Mouse (Mus musculus) forebrain, embryonic 12.5 days (tissue): ENCODE results near the gene Stard3. TPM values are rescaled to one million over a fixed set of nuclear protein-coding genes. Genes with fewer than 3 reads are reported as not detected.

Source experiments
- ATAC-seq: fragments of 200-750 bp; cut with Nextera tagmentation; 2 replicates; pipeline ENCODE4 v1.8.0; 2017; ENCODE audit warnings: moderate TSS enrichment; ENCODE audit not compliant: low FRiP score
- H3K27ac ChIP-seq: fragments of 300-500 bp; sonication (generic); 2 replicates; pipeline ENCODE4 v1.5.1; 2016; ENCODE audit warnings: mild to moderate bottlenecking
- H3K27me3 ChIP-seq: fragments of 300-500 bp; sonication (generic); 2 replicates; pipeline ENCODE4 v1.6.1; 2016; ENCODE audit warnings: mild to moderate bottlenecking
- H3K36me3 ChIP-seq: fragments of 300-500 bp; sonication (generic); replicated peaks from 2 replicates; pipeline ENCODE4 v1.6.1; 2016; ENCODE audit warnings: mild to moderate bottlenecking
- H3K4me1 ChIP-seq: fragments of 300-500 bp; sonication (generic); 2 replicates; pipeline ENCODE4 v1.6.1; 2016
- H3K4me2 ChIP-seq: fragments of 300-500 bp; sonication (generic); 2 replicates; pipeline ENCODE4 v1.6.1; 2016; ENCODE audit warnings: mild to moderate bottlenecking, moderate library complexity
- H3K4me3 ChIP-seq: fragments of 300-500 bp; sonication (generic); replicated peaks from 2 replicates; pipeline ENCODE4 v1.5.1; 2016; ENCODE audit warnings: mild to moderate bottlenecking
- H3K9ac ChIP-seq: fragments of 300-500 bp; sonication (generic); 2 replicates; pipeline ENCODE4 v1.6.1; 2016; ENCODE audit warnings: mild to moderate bottlenecking
- H3K9me3 ChIP-seq: fragments of 300-500 bp; sonication (generic); 2 replicates; pipeline ENCODE4 v1.6.1; 2016
- WGBS: fragments of 180-500 bp; shearing (Covaris S2); methylation state at CpG from one replicate; pipeline ENCODE4 v1.1.7; 2016; 5-methylcytosine and 5-hydroxymethylcytosine counted together
- polyA plus RNA-seq: library from polyadenylated mRNA; unstranded; fragments of >200 nt; fragmentation: Nextera tagmentation; extraction: Ambion mirVana; gene quantifications from 2 replicates; pipeline ENCODE4 v1.2.1, GENCODE M21; 2016

Stard3 gene
- polyA plus RNA-seq, 1 experiment from 2014 or later: 42.0 TPM

DNA sequence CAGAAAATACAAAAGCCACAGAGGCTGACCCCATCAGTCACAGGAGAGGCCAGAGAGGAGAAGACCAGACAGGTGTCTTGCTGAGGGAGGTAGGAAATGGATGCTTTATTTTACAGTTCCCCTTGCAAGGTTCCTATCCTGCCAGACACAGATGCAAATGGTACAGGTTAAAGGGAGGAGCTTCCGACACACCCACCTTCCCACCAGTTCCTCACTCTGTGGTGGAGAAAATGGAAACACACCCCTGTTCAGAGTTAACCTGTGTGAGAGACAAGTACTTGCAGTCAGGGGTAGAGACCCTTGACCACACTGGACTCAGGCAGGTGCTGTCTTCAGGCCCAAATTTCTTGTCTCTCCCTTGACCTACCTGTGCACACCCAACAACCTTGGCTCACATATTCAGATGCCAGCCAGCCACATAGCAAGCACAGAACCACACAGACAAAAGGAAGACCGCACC is 27.4 kb upstream of the Stard3 start:
- H3K27me3 ChIP-seq: peaks cover 98% of the 10 kb centered on the region
- no peak overlapping the region for H3K4me2 ChIP-seq
- ATAC-seq: no peak
- H3K27ac ChIP-seq: peak overlapping the region; percentile 76; the same call in 1 of the 2 replicates
- H3K4me1 ChIP-seq: peaks cover 51% of the 10 kb centered on the region
- WGBS: 53% methylated on average over 2 of the region's 2 CpGs
- H3K36me3 ChIP-seq: no peaks in the 10 kb centered on the region
- no peak overlapping the region for H3K9ac ChIP-seq
- H3K9me3 ChIP-seq: no peaks in the 10 kb centered on the region
- no peak overlapping the region for H3K4me3 ChIP-seq

DNA sequence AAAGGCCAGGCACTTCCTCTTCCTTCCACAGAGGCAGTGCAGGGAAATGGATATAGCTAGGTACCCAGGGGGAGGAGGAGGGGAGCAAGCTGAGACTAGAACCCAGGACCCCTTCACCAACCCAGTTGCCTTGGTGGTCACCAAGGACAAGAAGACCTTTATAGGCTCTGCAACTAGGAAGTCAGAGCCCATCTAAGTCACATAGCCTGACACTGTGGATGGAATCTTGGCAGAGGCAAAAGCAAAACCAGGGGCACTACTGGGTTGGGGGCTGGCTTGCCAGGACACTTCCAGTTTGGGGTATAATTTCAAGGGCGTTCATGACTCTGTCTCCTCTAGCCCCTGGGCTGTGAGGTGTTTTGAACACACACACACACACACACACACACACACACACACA is 26.8 kb upstream of the Stard3 start:
- Histone ChIP-seq H3K4me2 (no peak overlapping the region), H3K27me3 (peaks cover 100% of the 10 kb centered on the region), H3K27ac (no peak overlapping the region), H3K9ac (no peak overlapping the region), H3K9me3 (no peaks in the 10 kb centered on the region), H3K4me3 (no peak overlapping the region), H3K36me3 (no peaks in the 10 kb centered on the region), H3K4me1 (peaks cover 51% of the 10 kb centered on the region)
- ATAC-seq: no peak
- WGBS: 75% methylated on average over 1 of the region's 1 CpGs

DNA sequence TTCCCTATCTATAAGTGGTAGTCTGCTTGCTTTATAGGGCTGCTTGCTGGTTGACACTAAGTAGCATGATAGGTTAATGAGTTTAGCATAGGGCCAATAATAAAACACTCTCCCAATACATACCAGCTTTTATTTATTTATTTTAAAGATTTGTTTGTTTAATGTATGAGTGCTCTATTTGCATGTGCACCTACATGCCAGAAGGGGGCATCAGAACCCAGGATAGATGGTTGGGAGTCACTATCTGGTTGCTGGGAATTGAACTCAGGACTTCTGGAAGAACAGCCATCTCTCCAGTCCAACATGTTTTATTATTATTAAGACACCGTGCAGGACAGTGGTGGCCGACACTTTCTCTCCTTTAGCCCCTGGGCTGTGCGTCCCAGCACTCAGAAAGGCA is 26.0 kb upstream of the Stard3 start:
- Histone ChIP-seq H3K36me3 (no peaks in the 10 kb centered on the region), H3K9me3 (no peaks in the 10 kb centered on the region), H3K4me1 (peaks cover 46% of the 10 kb centered on the region), H3K27me3 (peaks cover 100% of the 10 kb centered on the region), H3K9ac (no peak overlapping the region), H3K4me2 (no peak overlapping the region), H3K4me3 (no peak overlapping the region), H3K27ac (no peak overlapping the region)
- WGBS: 82% methylated on average over 3 of the region's 3 CpGs
- no peak for ATAC-seq

DNA sequence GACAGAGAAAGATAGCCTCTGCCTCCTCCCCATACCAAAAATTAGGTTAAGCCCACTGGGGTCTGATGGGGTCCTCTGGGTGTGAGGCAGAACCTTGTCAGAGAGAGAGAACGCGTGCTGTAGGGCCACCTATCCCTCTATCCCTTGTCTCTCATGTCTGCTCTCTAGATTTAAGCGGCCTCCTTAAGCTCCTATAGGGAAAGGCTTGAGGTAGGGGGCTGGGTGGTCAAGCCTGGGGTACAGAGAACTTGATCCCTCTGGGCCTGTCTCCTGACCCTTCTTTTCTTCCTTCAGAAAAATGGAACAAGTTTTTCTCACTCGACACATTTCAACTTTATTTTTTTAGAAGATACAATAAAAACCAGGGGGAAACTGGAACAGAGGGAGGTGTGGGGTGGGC is 25.3 kb upstream of the Stard3 start:
- Histone ChIP-seq H3K27ac (peak overlapping the region; percentile 64; the same call in 1 of the 2 replicates), H3K4me3 (no peak overlapping the region), H3K27me3 (peaks cover 100% of the 10 kb centered on the region), H3K4me1 (peaks cover 39% of the 10 kb centered on the region), H3K9ac (0 out of 2 replicates have a peak overlapping the region, but pooled peaks have one; percentile 12), H3K9me3 (no peaks in the 10 kb centered on the region), H3K36me3 (no peaks in the 10 kb centered on the region), H3K4me2 (no peak overlapping the region)
- ATAC-seq: no peak
- WGBS: 77% methylated on average over 4 of the region's 4 CpGs

DNA sequence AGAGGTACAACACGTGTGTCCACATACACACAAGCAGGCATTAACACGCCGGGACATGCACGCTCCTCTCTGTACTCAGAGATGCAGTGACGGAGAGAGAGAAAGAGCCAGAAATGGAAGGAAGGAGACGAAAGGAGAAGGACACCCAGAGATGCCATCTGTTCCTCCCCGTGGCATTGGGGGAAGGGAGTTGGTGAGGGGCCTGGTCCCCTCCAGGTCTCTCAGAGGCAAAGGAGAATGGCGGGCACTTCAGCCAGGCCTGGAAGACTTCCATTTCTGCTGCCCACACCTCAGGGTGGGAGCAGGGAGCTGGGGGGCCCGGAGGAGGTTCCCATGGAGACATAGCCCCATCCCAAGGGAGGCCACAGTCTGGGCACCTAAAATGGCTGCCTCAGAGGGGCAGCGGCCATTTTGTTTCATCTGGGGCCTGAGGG is 24.9 kb upstream of the Stard3 start:
- peak overlapping the region; percentile 64; the same call in 1 of the 2 replicates for H3K27ac ChIP-seq
- no peak overlapping the region for H3K4me3 ChIP-seq
- no peaks in the 10 kb centered on the region for H3K9me3 ChIP-seq
- H3K4me2 ChIP-seq: no peak overlapping the region
- ATAC-seq: no peak
- no peaks in the 10 kb centered on the region for H3K36me3 ChIP-seq
- WGBS: 79% methylated on average over 10 of the region's 10 CpGs
- H3K9ac ChIP-seq: peak overlapping the region; percentile 12; the same call in 1 of the 2 replicates
- peaks cover 100% of the 10 kb centered on the region for H3K27me3 ChIP-seq
- H3K4me1 ChIP-seq: peaks cover 39% of the 10 kb centered on the region

DNA sequence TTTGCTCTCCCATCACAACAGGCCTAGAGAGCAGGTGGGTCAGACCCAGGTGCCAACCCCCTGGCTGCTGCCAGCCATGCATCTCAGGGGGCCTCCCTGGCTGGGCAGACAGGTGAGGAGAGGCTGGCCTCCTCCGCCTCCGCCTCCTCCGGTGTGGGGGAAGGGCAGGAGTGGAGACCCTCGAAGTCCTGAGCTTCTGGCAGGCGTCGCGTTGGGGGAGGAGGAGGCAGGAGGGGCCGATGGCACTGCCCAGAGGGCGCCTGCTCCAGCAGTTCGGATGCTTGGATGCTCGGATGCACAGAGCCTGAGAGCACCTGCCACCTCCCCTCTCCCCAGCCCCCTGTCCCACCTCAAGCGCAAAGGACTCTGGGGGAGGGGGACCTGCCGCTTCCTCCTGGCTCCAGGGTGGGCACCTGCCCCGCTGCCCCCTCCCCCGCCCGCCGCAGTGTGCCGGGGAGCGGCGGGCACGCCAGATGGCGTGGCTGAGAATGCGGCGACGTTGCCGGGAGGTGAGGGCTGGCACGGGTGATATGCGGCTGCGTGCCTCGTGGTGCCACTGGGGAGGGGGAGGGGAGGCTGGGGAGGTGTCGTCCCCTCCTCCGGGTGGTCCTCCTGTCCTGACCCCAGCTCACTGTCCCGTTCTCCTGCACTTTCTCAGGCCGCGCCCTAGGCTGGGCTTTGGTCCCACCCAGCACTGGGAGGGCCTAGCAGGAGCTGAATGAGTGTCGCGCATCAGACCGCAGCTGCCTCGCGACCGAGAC is 24.0 kb upstream of the Stard3 start:
- Histone ChIP-seq H3K4me1 (peaks cover 40% of the 10 kb centered on the region), H3K9me3 (no peaks in the 10 kb centered on the region), H3K27me3 (peaks cover 100% of the 10 kb centered on the region), H3K36me3 (no peaks in the 10 kb centered on the region), H3K9ac (0 out of 2 replicates have a peak overlapping the region, but pooled peaks have one; percentile 27), H3K4me2 (peak overlapping the region; percentile 53), H3K27ac (peak overlapping the region; percentile 64), H3K4me3 (peak overlapping the region; percentile 16)
- peak; percentile 40 for ATAC-seq
- WGBS: 3% methylated on average over 40 of the region's 41 CpGs

DNA sequence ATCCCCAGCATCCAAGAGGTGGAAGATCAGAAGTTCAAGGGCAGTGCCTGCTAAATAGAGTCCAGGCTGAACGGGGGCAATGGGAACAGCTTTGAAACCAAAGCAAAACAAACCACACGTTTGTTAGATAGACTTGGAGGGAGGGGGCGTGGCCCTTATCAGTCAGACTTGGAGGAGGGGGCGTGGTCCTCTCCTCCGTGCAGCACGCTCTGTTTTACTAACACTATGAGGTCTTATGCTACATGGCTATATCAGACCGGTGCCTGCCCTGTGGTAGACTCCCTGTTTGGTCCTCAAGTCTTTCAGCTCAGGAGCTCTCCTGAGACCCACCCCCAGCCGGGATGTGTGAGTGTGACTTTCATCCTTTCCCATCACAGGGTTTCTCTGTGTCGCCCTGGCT is 22.9 kb upstream of the Stard3 start:
- H3K4me1 ChIP-seq: peaks cover 45% of the 10 kb centered on the region
- 3% methylated on average over 9 of the region's 9 CpGs for WGBS
- no peak overlapping the region for H3K4me2 ChIP-seq
- no peaks in the 10 kb centered on the region for H3K9me3 ChIP-seq
- no peak overlapping the region for H3K9ac ChIP-seq
- H3K36me3 ChIP-seq: no peaks in the 10 kb centered on the region
- no peak for ATAC-seq
- H3K4me3 ChIP-seq: no peak overlapping the region
- peaks cover 100% of the 10 kb centered on the region for H3K27me3 ChIP-seq
- H3K27ac ChIP-seq: no peak overlapping the region

DNA sequence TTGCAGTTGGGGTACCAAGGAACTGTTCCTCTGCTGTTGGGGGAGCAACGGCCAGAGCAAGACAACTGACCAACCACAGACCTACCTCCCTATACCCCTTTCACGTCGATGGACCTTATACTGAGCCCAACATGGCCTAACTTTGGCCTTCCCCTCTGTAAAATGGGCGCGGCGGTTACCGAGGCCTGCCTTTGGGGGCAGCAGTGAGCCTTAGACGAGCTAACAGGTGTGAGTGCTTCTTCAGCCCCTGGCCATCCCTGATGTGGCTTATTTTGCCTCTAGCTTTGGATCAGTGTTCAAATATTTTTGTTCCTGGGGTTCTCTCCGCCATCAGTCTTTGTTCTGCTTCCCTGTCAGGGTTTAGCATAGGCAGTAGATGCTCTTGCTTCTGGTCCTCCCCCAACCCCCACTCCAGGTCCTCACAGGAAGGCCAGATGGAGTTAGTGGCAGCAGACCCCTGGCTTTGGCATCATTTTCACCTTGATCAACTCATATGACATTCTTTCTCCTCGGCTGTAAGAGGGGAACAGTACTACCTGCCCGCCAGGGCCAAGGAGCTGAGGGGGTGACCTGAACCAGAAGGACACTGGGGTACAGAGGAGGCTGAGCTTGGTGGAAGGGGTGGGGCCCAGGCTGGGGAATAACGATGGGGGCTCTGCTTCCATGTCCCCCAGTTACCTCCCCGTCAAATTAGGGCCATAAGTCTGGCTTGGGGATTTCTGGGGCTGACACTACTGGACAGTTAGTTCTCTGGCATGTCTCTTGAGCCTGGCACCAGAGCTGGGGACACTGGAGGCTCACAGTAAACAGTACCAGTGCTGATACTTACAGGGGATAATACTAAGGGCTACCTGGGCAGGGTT is 21.7 kb upstream of the Stard3 start:
- H3K4me3 ChIP-seq: no peak overlapping the region
- H3K4me2 ChIP-seq: no peak overlapping the region
- H3K27me3 ChIP-seq: peaks cover 99% of the 10 kb centered on the region
- no peak for ATAC-seq
- H3K4me1 ChIP-seq: peaks cover 46% of the 10 kb centered on the region
- no peak overlapping the region for H3K9ac ChIP-seq
- no peak overlapping the region for H3K27ac ChIP-seq
- 18% methylated on average over 13 of the region's 13 CpGs for WGBS
- H3K9me3 ChIP-seq: no peaks in the 10 kb centered on the region
- H3K36me3 ChIP-seq: no peaks in the 10 kb centered on the region

DNA sequence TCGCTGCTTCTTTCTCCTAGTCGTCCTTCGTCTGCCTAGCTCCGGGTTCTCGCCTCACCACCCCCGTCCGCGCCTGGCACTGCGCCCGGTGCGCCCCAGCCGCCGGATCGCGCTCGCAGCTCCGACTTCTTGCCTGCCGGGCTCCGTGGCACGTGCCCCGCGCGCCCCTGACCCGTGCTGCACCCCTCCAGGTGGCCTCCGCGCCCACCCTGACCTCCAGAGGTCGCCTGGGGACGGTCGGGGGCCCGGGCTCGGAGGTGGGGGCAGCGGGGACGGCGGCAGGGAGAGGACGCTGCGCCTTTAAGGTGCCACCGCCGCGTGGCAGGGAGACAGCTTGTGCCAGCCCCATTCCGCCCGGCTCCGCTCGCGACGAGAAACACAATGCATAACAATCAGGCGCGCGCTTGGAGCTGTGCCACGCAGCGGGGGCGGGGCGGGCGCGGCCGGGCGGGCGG is 19.6 kb upstream of the Stard3 start:
- peak overlapping the region; percentile 90 for H3K27ac ChIP-seq
- ATAC-seq: no peak

DNA sequence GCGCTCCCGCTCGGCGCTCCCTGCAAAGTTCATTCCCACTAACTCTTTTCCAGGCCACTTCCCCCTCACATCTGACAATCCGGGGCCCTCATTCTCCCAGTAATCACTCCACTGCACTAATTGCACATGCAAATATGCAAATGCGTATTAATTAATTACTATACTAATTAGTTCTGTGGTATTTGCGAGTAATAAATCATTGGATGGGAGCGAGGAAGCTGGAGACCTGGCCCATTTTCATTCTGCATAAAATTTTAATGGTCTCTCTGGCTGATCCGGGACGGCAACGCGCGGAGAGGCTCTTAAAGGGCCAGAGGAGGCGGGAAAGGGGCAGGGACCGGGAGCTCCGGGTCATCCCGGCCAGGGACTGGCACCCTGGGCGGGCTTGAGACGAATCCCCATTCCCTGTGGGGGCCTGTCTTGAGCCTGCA is 19.1 kb upstream of the Stard3 start:
- H3K9me3 ChIP-seq: no peaks in the 10 kb centered on the region
- WGBS: under 1% methylated on average over 19 of the region's 19 CpGs
- peak overlapping the region; percentile 90 for H3K27ac ChIP-seq
- H3K4me2 ChIP-seq: peak overlapping the region; percentile 94
- ATAC-seq: no peak
- peak overlapping the region; percentile 72 for H3K9ac ChIP-seq
- peaks cover 91% of the 10 kb centered on the region for H3K27me3 ChIP-seq
- peaks cover 44% of the 10 kb centered on the region for H3K4me1 ChIP-seq
- H3K36me3 ChIP-seq: no peaks in the 10 kb centered on the region
- H3K4me3 ChIP-seq: peak overlapping the region; percentile 47

More for the DNA sequence above, 19.6 kb upstream of the Stard3 start:
- Histone ChIP-seq H3K9ac (peak overlapping the region; percentile 72), H3K4me2 (peak overlapping the region; percentile 94), H3K9me3 (no peaks in the 10 kb centered on the region), H3K36me3 (no peaks in the 10 kb centered on the region), H3K4me3 (peak overlapping the region; percentile 47), H3K27me3 (peaks cover 91% of the 10 kb centered on the region), H3K4me1 (peaks cover 49% of the 10 kb centered on the region)
- under 1% methylated on average over 55 of the region's 57 CpGs for WGBS

DNA sequence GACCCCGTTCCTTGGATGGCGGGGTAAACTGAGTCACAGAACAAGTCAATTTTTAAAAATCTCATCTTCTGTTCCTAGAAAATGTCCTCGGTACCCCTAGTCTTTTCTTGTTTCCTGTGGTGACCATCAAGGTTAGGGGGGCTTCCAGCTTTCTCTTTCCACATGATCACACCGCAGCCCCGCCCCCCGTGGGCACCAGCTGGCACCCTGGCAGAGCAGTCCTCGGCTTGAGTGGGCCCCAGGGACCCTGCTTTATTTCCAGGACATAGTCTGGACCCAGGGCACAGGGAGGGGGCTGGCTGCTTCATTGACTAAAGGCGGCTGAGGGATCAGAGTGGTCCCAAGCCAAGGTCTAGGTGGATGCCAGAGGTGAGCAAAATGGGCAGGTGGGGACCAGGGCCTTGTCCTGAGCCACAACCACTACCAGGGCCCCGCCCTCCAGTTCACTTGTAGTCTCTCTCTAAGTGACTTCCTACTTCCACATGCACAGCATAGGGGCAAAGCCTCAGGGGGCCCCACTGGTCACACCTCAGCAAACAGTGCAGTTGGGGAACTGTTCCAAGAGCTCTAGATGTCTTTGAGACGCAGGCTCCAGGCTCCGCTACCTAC is 18.4 kb upstream of the Stard3 start:
- peaks cover 87% of the 10 kb centered on the region for H3K27me3 ChIP-seq
- WGBS: 3% methylated on average over 9 of the region's 11 CpGs
- H3K4me3 ChIP-seq: peak overlapping the region; percentile 47
- H3K9me3 ChIP-seq: no peaks in the 10 kb centered on the region
- peak overlapping the region; percentile 72; the same call in 1 of the 2 replicates for H3K9ac ChIP-seq
- peak overlapping the region; percentile 90 for H3K27ac ChIP-seq
- H3K4me2 ChIP-seq: peak overlapping the region; percentile 94
- no peaks in the 10 kb centered on the region for H3K36me3 ChIP-seq
- peaks cover 37% of the 10 kb centered on the region for H3K4me1 ChIP-seq
- ATAC-seq: no peak

DNA sequence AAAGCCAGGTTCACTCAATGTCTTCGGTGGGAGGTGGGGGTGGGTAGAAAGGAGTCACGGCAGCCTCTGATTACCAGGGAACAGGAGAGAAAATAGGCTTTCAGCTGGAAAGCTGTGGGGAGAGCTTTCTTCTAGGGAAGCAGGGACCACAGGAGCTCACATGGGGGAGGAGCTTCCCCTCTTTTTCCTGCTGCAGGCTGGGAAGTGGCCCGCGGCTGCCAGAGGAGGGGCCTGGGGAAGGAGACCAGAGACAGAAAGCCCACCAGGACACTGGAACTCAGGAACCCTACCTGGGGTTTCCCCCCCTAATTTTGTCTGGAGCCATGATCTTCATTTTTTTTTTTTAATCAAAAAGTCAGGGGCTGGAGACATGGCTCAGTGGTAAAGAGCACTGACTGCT is 17.6 kb upstream of the Stard3 start:
- ATAC-seq: no peak
- Histone ChIP-seq H3K36me3 (no peaks in the 10 kb centered on the region), H3K9ac (no peak overlapping the region), H3K27ac (no peak overlapping the region), H3K4me3 (no peak overlapping the region), H3K4me2 (no peak overlapping the region), H3K9me3 (no peaks in the 10 kb centered on the region), H3K27me3 (peaks cover 85% of the 10 kb centered on the region), H3K4me1 (peaks cover 35% of the 10 kb centered on the region)
- WGBS: 12% methylated on average over 4 of the region's 4 CpGs
